Mouse (Mus musculus): Measurements from ENCODE around the gene Dusp5. TPM values are rescaled to one million over a fixed set of nuclear protein-coding genes. Genes with fewer than 3 reads are reported as not detected.
A peak's percentile ranks its signal among the peaks of the same experiment; 100 is the strongest.

Gene Dusp5
- polyA plus RNA-seq (2012; rRNA removed): 10.4 and 14.0 TPM in 2 replicates

GRCm38 (mm10) chr19:53528752-53529454 is at the start of gene Dusp5:
Gene Dusp5, plus strand, starts transcription at chr19:53529109.
- Histone ChIP-seq H3K4me1 (ENCODE audit: control insufficient read depth, insufficient read depth, low read length) (no peaks in the 10 kb centered on the region), H3K4me3 (replicated peaks; ENCODE audit: extremely low read depth, low read depth, low read length) (peak within 1 kb of the TSS; percentile 97)
- DNase-seq: peak; percentile 98
- under 1% methylated on average over 84 of the region's 84 CpGs for WGBS
- TF ChIP-seq POLR2A (IDR thresholded peaks at IDR 0.05; ENCODE audit: borderline replicate concordance, extremely low read depth, low read depth, low read length) (peak; percentile 83), CTCF (IDR thresholded peaks at IDR 0.05; ENCODE audit: insufficient read depth, low read length) (no peak)

- WGBS: 71% methylated on average over 8 of the region's 8 CpGs
- TF ChIP-seq CTCF (IDR thresholded peaks at IDR 0.05; ENCODE audit: insufficient read depth, low read length): no peak
- no peak for TF ChIP-seq POLR2A (IDR thresholded peaks at IDR 0.05; ENCODE audit: borderline replicate concordance, extremely low read depth, low read depth, low read length)
- no peak for DNase-seq
- H3K4me1 ChIP-seq (ENCODE audit: control insufficient read depth, insufficient read depth, low read length): no peaks in the 10 kb centered on the region
- no peak overlapping the region for H3K4me3 ChIP-seq (replicated peaks; ENCODE audit: extremely low read depth, low read depth, low read length)
These were observed 49.3 kb upstream of the Dusp5 start for GRCm38 (mm10) chr19:53479590-53479989.

GRCm38 (mm10) chr19:53482093-53482492 is 46.8 kb upstream of the Dusp5 start:
- H3K4me1 ChIP-seq (ENCODE audit: control insufficient read depth, insufficient read depth, low read length): no peaks in the 10 kb centered on the region
- TF ChIP-seq CTCF (IDR thresholded peaks at IDR 0.05; ENCODE audit: insufficient read depth, low read length) (no peak), POLR2A (IDR thresholded peaks at IDR 0.05; ENCODE audit: borderline replicate concordance, extremely low read depth, low read depth, low read length) (no peak)
- WGBS: 58% methylated on average over 6 of the region's 6 CpGs
- no peak for DNase-seq
- H3K4me3 ChIP-seq (replicated peaks; ENCODE audit: extremely low read depth, low read depth, low read length): no peak overlapping the region

GRCm38 (mm10) chr19:53482527-53482926 is 46.4 kb upstream of the Dusp5 start:
- H3K4me1 ChIP-seq (ENCODE audit: control insufficient read depth, insufficient read depth, low read length): no peaks in the 10 kb centered on the region
- 59% methylated on average over 5 of the region's 5 CpGs for WGBS
- TF ChIP-seq CTCF (IDR thresholded peaks at IDR 0.05; ENCODE audit: insufficient read depth, low read length) (no peak), POLR2A (IDR thresholded peaks at IDR 0.05; ENCODE audit: borderline replicate concordance, extremely low read depth, low read depth, low read length) (no peak)
- DNase-seq: no peak
- no peak overlapping the region for H3K4me3 ChIP-seq (replicated peaks; ENCODE audit: extremely low read depth, low read depth, low read length)

- Histone ChIP-seq H3K4me3 (replicated peaks; ENCODE audit: extremely low read depth, low read depth, low read length) (no peak overlapping the region), H3K4me1 (ENCODE audit: control insufficient read depth, insufficient read depth, low read length) (no peaks in the 10 kb centered on the region)
- DNase-seq: no peak
- 89% methylated on average over 8 of the region's 8 CpGs for WGBS
- no peak for TF ChIP-seq POLR2A (IDR thresholded peaks at IDR 0.05; ENCODE audit: borderline replicate concordance, extremely low read depth, low read depth, low read length)
- TF ChIP-seq CTCF (IDR thresholded peaks at IDR 0.05; ENCODE audit: insufficient read depth, low read length): no peak
These were observed 44.9 kb upstream of the Dusp5 start for GRCm38 (mm10) chr19:53483984-53484383.

GRCm38 (mm10) chr19:53484918-53485317 is 44.0 kb upstream of the Dusp5 start:
- 66% methylated on average over 3 of the region's 3 CpGs for WGBS
- H3K4me1 ChIP-seq (ENCODE audit: control insufficient read depth, insufficient read depth, low read length): no peaks in the 10 kb centered on the region
- H3K4me3 ChIP-seq (replicated peaks; ENCODE audit: extremely low read depth, low read depth, low read length): no peak overlapping the region
- no peak for TF ChIP-seq CTCF (IDR thresholded peaks at IDR 0.05; ENCODE audit: insufficient read depth, low read length)
- TF ChIP-seq POLR2A (IDR thresholded peaks at IDR 0.05; ENCODE audit: borderline replicate concordance, extremely low read depth, low read depth, low read length): no peak
- no peak for DNase-seq

GRCm38 (mm10) chr19:53489187-53489586 is 39.7 kb upstream of the Dusp5 start:
- no peak for DNase-seq
- whole genome bisulfite sequencing: 69% methylated on average over 12 of the region's 12 CpGs
- H3K4me1 ChIP-seq (ENCODE audit: control insufficient read depth, insufficient read depth, low read length): no peaks in the 10 kb centered on the region
- H3K4me3 ChIP-seq (replicated peaks; ENCODE audit: extremely low read depth, low read depth, low read length): no peak overlapping the region
- TF ChIP-seq POLR2A (IDR thresholded peaks at IDR 0.05; ENCODE audit: borderline replicate concordance, extremely low read depth, low read depth, low read length) (no peak), CTCF (IDR thresholded peaks at IDR 0.05; ENCODE audit: insufficient read depth, low read length) (no peak)

GRCm38 (mm10) chr19:53489910-53490309 is 39.0 kb upstream of the Dusp5 start:
- TF ChIP-seq CTCF (IDR thresholded peaks at IDR 0.05; ENCODE audit: insufficient read depth, low read length) (no peak), POLR2A (IDR thresholded peaks at IDR 0.05; ENCODE audit: borderline replicate concordance, extremely low read depth, low read depth, low read length) (no peak)
- 83% methylated on average over 1 of the region's 1 CpGs for WGBS
- no peak for DNase-seq
- Histone ChIP-seq H3K4me3 (replicated peaks; ENCODE audit: extremely low read depth, low read depth, low read length) (no peak overlapping the region), H3K4me1 (ENCODE audit: control insufficient read depth, insufficient read depth, low read length) (no peaks in the 10 kb centered on the region)

- Histone ChIP-seq H3K4me3 (replicated peaks; ENCODE audit: extremely low read depth, low read depth, low read length) (no peak overlapping the region), H3K4me1 (ENCODE audit: control insufficient read depth, insufficient read depth, low read length) (no peaks in the 10 kb centered on the region)
- TF ChIP-seq CTCF (IDR thresholded peaks at IDR 0.05; ENCODE audit: insufficient read depth, low read length) (no peak), POLR2A (IDR thresholded peaks at IDR 0.05; ENCODE audit: borderline replicate concordance, extremely low read depth, low read depth, low read length) (no peak)
- WGBS: 73% methylated on average over 8 of the region's 8 CpGs
- no peak for DNase-seq
These were observed 38.0 kb upstream of the Dusp5 start for GRCm38 (mm10) chr19:53490898-53491297.

- WGBS: 74% methylated on average over 4 of the region's 4 CpGs
- no peak for TF ChIP-seq POLR2A (IDR thresholded peaks at IDR 0.05; ENCODE audit: borderline replicate concordance, extremely low read depth, low read depth, low read length)
- no peak for TF ChIP-seq CTCF (IDR thresholded peaks at IDR 0.05; ENCODE audit: insufficient read depth, low read length)
- DNase-seq: no peak
- H3K4me3 ChIP-seq (replicated peaks; ENCODE audit: extremely low read depth, low read depth, low read length): no peak overlapping the region
- no peaks in the 10 kb centered on the region for H3K4me1 ChIP-seq (ENCODE audit: control insufficient read depth, insufficient read depth, low read length)
These were observed 36.4 kb upstream of the Dusp5 start for GRCm38 (mm10) chr19:53492528-53492927.
